Mouse (Mus musculus): ENCODE data around the gene Syne1. TPM values are rescaled to one million over a fixed set of nuclear protein-coding genes. Genes with fewer than 3 reads are reported as not detected.

Syne1 gene
- total RNA-seq, 2 experiments from 2014 or later = 247 to 308 TPM

DNA sequence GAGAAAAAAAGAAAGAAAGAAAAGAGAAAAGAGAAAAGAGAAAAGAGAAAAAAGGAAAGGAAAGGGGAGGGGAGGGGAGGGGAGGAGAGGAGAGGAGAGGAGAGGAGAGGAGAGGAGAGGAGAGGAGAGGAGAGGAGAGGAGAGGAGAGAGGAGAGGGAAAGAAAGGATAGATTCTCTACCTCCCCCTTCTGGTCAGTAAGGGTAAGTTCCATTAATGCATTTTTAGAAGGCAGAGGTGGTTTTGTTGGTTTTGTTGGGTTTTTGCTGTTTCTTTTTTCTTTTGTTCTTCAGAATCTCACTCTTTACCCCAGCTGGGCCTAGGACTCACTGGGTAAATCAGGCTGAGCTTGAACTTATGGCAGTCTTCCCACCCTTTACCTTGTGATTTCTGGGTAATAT lies 214.9 kb downstream of the Syne1 start:
- intact Hi-C loops (cut with DNase I) = no loop called here
- no peak for DNase-seq (ENCODE audit: low spot score in 2 of 2)

DNA sequence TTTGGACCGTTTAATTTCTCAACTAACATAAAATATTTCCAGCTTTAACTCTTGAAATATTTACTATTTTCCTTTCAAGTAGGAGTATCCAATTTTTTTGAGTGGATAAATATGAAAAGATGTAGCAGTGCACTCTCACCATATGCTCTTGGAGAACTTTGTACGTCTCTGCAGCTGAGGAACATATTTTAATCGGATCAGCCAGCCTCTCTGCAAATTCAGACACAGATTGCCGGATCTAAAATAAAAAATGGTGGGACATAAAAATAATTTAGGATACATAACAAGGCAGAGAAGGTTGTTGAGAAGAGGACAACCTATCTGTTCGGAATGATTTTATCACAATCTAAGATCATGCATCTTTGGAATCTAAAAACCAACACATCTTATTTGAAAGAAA lies 218.5 kb downstream of the Syne1 start:
- intact Hi-C loops (cut with DNase I) = no loop called here
- DNase-seq (ENCODE audit: low spot score in 2 of 2) = no peak

DNA sequence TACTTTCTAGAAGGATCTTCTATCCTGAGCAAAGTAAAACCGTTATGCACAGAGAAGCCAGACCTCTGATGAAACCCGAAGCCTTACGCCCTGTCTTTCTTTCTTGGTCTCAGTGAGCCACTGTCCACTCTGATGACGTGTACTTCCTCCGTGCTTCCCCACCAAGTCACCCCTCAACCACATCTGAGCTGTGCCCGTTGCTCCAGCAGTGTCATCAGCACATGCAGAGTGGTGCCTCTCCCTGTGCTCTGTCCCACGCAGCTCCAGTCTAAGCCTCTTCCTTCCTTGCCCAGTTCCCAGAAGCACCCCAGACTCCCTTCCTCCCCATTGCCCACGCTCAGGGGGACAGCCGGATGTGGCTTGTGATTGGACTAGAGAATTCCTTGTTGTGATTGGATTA lies 224.6 kb downstream of the Syne1 start:
- intact Hi-C loops (cut with DNase I) = no loop called here
- no peak for DNase-seq (ENCODE audit: low spot score in 2 of 2)

DNA sequence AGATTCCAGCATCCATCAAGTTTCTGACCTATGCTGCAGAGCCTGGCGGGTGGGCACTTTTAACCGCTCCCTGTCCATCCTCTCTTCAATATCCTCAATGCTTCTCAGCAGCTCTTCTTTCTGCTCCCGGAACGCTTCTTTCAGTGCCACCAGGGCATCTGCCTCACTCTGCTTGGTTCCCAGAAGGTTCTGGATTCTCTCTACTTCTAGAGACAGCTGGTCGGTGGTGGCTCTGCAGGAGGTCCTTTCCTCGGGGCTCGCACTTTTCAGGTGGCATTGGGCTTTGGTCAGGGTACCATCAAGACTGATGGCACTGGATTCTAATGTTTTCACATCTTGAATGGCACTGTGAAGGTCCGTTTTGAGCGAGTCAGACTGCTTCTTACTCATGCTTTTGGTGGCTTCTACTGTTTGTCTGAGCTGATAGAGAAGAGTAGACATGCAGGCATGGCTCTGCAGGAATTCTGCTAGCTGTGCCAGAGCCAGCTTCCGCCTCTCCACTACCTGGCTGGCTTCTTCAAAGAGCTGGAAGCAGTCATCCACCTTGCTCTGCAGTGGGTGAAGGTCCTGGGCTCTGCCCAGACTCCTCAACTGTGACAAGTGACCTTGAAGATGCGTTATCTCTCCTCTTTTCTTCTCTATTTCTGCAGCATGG lies 227.4 kb downstream of the Syne1 start:
- DNase-seq (ENCODE audit: low spot score in 2 of 2) = no peak
- intact Hi-C loops (cut with DNase I) = no loop called here

DNA sequence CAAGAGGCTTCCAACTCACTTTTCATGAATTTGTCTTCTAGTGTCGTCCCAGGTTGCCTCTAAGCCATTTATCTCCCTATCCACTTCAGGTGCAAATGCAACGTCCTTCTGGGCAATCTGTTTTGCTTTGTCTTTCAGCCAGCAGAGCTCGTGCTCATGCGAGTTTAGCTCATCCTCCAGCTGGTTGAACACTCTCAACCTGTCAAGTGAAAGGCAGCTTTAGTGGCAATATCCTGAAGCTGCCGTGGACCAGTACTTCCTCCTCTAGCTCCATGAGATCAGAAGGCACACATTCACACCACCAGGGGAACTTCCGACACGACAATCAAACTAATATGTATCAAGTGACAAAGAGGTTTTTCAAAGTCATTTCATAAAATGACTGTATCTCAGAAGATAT lies 228.7 kb downstream of the Syne1 start:
- intact Hi-C loops (cut with DNase I) = no loop called here

DNA sequence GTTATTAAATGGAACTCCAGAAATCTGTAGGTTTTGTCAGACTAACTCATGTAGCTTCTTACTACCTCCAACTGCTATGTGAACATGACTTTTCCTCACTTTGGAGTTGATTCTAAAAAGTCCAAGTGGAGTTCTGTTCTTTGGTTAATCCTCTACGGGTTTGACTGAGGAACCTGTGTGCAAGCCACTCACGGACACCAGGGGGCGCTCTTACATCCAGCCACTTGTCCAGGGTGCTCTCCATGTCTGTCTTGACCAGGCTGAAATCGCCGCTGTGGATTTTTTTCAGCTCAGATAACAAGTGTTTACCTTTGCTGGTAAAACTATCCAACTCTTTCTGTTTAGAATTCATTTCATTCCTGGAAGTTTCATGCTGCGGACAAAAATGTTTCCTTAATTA lies 233.7 kb downstream of the Syne1 start:
- intact Hi-C loops (cut with DNase I) = no loop called here
- DNase-seq (ENCODE audit: low spot score in 2 of 2) = peak; percentile 67 to 77

More for the DNA sequence above, 228.7 kb downstream of the Syne1 start:
- DNase-seq (ENCODE audit: low spot score in 2 of 2) = no peak

DNA sequence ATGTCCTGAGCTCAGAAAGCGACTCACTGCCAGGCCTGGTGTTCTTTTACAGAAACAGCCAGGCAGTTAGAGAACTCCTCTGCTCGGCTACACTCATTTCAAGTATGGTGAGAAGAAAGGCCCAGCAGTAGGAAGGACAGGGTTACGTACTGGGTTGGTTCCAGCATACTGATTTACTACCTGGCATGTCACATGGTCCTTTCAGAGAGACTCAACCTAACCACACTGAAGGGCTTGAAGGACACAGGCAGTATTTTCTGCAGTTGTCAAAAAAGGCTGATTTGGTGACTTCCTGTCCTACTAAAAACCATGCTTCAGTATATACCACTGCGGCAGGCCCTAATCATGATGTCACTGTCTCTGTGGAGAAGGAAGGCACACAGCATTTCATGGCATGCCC lies 238.8 kb downstream of the Syne1 start:
- DNase-seq (ENCODE audit: low spot score in 2 of 2) = no peak
- intact Hi-C loops (cut with DNase I) = no loop called here

DNA sequence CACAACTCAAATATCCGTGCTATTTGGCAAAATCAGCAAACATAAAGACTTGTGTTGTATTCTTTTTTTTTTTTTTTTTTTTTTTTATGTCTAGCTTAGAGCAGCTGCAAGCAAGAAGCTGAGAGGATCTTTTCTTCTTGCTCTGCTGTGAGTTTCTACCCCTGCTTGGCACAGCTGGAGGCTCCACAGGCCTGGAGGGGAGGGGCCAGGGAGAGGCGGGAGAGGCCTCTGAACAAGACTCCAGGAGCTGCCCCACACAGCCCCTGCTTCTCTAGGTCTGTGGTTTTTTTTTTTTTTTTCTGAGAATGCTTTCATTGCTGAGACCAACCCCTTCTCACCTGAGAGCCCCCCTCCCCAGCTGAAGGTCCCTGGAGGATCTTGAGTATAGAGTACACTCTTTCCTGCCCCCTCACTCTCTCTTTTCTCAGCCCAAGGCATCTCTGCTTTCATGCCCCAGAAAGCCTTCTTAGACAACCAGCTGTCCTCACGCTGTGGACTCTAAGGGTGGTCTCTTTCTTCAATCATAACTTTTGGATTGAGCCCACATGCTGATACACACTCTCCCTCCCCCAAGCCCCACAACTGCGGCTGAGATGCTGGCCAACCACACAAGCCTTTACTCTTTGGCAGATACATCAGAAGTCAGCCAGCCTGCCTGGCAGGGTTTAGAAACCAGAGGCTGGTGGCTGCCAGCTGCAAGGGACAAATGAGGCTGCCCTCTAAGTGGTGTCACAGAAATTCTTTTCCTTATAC lies 241.1 kb downstream of the Syne1 start:
- intact Hi-C loops (cut with DNase I) = no loop called here
- DNase-seq (ENCODE audit: low spot score in 2 of 2) = peak in 1 of 2 experiments; percentile 16

DNA sequence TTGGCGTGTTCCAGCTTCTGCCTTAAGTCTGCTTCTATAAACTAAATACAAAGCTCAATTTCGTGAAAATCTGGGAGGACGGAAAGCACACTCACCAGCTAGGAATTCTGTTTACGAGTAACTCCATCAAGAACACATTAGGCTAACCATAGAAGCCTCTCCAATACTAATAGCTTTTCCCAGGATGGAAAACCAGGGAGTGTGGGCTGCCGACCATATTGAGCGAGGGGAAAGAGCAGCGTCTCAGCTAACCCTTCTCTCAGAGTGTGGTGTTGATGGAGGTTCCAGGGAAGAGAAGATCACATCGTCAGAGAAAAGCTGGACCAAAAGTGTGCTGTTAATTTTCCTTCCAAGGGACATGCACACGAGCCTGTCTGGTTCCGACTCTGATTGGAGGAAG lies 241.9 kb downstream of the Syne1 start:
- intact Hi-C loops (cut with DNase I) = no loop called here

DNA sequence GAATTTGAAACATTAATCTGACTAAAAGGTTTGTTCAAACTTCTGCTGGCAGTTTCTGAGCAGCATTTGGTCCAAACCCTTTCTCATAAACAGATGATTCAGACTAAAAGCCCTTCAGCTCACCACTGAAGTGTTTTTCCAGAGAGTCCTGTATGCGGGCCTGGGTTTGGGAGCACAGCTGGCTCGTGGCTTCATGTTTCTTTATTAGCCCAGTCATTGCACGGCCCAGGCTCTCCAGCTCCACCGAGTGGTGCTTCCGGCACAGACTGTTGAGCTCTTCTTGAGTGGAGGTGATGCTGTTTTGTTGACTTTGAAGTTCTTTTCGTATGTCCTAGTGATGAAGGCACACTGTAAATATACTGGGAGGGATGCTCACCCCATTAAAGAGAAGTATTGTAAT lies 245.7 kb downstream of the Syne1 start:
- no peak for DNase-seq (ENCODE audit: low spot score in 2 of 2)
- intact Hi-C loops (cut with DNase I) = no loop called here

More for the DNA sequence above, 241.9 kb downstream of the Syne1 start:
- no peak for DNase-seq (ENCODE audit: low spot score in 2 of 2)

DNA sequence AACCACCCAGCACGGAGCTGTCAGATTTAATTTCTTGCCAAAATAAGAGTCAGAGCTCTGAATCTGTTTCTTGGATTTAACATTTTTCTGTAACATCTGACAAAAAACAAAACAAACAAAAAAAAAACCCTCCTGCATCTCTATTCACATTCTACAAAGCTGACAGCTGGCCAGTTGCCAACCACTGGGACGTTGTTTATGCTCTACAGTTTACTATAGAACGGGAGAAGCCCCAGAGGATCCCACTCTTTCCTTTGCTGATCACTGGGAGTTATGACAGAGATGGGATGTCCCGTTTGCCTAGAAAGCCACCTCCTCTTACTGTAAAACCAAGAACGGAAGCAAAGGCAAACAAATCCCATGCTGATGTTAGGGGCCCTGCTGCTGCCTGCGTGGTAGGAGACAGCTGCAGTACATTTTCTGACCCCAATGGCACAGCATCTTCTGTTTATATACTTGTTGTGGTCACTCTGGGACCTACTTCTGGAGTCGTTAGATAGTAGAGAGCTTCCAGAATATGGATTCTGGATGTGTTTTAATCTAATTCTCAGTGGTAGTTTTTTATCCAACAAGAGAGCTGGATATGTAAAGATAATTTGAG lies 255.9 kb downstream of the Syne1 start:
- DNase-seq (ENCODE audit: low spot score in 2 of 2) = no peak
- intact Hi-C loops (cut with DNase I) = no loop called here

DNA sequence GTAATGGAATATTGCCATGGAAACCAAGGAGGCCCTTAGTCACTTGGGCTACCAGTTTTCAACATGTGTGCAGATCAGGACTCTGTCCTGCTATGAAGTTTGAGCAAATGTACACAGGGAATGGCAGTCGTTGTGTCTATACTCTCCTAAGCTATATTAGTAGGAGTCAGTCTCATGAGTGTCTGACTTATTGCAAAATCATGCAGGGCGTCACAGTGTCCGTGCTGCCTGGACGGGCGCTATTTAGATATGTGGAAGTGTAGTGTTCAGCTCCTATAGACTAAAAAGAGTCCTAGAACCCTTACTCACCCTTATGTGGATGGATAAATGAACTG lies 261.7 kb downstream of the Syne1 start:
- DNase-seq (ENCODE audit: low spot score in 2 of 2) = no peak
- intact Hi-C loops (cut with DNase I) = no loop called here

DNA sequence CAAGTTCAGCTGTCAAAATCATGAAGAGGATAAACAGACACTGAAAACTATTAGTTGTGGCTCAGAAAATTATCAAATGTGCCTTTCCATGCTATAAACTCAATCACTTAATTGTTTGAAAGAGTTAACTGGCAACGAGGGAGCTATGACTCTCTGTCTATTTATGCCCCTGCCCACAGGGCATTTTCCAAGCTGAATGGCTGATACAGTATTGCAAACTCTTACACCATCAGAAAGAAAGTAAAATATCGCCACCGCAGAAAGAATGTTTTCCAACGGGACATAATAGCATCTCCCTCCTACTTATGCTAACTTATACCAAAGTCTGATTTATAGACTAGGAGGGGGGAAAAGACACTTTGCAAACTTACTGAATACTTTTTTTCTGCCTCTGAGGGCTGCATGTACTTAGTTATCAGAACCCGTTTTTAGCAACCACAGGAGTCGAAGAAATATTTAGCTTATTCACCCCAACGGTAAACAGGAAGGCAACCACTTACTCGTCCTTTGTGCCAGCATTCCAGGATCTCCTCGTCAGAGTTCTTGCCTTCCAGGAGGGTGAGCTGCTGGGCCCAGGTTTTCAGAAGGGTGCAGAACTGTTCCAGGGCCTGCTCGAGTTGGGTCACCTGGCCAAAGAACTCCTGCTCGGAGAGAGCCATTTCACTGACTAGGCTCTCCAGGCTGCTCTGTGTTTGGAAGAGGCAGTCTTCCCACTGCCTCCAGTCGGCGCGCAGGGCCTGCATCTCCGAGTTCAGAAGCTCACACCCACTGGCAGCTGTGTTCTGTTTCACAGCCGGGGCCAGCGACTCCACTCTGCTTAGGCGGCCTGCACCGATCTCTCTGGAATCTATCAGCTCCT lies 262.3 kb downstream of the Syne1 start:
- intact Hi-C loops (cut with DNase I) = no loop called here

DNA sequence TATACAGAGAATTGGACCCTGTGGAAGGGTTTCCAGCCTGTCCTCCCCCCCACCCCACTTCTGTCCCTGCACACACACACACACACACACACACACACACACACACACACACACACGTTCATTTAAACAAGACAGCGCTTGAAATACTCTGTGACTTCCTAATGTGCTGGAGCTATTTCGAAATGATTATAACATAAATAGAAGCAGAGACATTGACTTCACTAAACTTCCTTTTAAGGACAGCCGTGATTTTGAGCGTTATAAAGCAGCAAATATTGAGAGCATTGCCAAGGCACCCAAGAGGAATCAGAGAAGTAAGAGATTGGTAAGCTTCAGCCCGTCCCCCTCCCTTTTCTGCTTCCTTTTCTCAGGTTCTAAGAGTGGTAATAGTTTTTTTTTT lies 263.0 kb downstream of the Syne1 start:
- intact Hi-C loops (cut with DNase I) = no loop called here

More for the DNA sequence above, 262.3 kb downstream of the Syne1 start:
- DNase-seq (ENCODE audit: low spot score in 2 of 2) = peak; percentile 40 to 42

DNA sequence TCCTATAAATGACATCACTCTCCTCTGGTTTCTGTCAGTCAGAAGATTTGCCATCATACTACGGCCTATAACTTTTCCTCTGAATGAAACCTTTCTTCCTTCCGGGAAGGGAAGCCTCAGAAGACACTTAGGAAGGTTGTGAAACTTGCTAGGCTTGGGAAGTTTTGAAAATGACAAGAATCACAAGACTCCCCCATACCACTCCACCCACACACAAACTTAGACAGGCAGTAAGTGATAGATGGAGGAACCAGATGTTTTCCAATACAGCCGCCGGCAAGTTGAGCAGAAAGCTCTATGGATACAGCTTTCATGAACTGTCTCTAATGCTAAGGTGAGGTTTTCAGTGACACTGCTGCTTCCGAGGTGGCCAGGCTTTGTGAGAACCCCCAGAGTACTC lies 275.5 kb downstream of the Syne1 start:
- intact Hi-C loops (cut with DNase I) = no loop called here
- DNase-seq (ENCODE audit: low spot score in 2 of 2) = no peak

More for the DNA sequence above, 263.0 kb downstream of the Syne1 start:
- DNase-seq (ENCODE audit: low spot score in 2 of 2) = no peak

DNA sequence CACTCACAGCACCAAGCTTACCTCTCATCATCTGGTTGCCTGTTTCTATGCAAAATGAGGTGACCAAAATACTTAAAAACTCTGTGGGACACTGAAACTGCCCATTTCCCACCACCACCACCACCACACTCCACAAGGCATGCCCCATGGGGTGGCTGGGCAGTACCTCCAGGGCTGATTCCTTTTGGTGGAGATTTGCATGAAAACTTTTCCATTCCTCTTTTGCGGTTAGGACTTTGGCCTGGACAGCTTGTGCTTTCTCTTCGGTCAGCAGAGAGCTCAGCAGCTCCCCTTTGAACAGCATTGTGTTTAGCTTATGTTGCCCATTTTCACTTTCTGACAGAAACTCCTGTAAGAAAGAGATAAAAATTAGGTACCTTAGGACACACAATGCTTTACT lies 280.6 kb downstream of the Syne1 start:
- no peak for DNase-seq (ENCODE audit: low spot score in 2 of 2)
- intact Hi-C loops (cut with DNase I) = no loop called here

DNA sequence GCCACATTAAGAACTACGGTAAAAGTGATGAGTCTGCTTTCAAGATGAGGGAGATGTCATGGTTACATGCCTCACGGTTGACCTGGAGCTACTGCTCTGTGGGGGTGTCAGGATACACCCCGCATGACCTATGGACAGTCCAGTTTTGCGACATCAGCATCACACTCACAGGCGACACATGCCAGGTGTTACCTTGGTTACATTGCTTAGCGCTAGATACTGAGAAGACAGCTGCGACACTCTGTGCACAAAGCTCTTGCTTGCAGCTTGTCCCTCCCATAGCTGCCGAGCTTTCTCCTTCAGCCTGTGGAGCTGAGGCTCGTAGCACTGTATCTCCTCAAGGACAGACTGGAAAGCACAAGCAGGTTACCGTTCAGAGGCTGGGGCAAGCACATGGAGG lies 286.9 kb downstream of the Syne1 start:
- intact Hi-C loops (cut with DNase I) = no loop called here
- DNase-seq (ENCODE audit: low spot score in 2 of 2) = peak; percentile 38 to 49

DNA sequence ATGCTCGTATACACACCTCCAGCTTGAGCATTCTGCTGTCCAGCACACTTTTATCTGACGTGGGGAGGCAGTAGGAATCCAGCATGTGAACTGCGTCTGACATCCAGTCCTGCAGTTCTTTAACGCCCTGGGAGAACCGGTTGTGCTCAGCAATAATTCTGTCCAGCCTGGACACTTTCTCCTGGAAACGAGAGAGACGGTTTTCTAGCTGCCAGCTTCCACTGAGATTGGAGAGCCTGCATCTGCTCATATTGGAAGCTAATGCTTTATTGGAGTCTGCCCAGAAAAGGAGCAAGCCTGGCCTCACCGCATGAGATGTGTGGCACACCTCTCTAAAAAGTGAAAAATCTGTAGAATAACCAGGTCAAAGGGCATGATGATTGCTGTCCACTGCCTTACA lies 288.6 kb downstream of the Syne1 start:
- intact Hi-C loops (cut with DNase I) = no loop called here
- no peak for DNase-seq (ENCODE audit: low spot score in 2 of 2)

DNA sequence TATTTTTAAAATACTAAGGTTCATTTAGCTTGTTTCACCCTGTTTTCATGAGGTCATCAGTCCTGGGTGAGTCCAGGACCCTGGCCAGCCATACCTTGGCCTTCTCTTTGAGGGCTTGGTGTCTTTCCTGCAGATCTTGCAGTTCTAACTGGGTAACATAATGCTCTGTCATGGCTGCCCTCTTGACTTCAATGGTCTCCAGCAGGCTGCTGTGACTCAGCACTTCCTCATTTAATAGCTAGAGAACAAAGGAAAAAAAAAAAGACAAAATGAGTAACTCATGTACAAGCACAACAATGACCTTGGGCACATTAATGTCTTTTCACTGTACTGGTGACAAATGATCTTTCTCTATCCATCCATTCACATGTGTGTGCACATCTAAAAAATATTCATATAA lies 294.6 kb downstream of the Syne1 start:
- DNase-seq (ENCODE audit: low spot score in 2 of 2) = no peak
- intact Hi-C loops (cut with DNase I) = no loop called here

DNA sequence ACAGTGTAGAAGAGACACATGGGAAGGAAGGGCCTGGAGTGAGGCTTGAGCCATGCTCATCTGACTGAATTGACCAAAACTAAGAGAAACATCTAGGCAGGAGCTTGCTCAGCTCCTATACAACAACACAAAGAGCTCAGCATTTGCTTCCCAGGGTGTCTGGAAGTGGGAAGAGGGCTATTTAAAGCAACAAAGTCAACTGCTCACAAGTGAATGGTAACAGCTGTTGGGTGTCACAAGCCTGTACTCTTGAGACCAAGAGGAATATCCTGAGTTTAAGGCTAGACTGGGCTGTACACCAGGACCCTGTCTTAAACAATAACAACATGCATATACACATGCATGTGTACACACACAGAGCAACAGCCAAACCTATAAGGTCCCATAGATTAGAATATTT lies 297.5 kb downstream of the Syne1 start:
- intact Hi-C loops (cut with DNase I) = no loop called here
- DNase-seq (ENCODE audit: low spot score in 2 of 2) = no peak

All from left cerebral cortex, postnatal 14 days (tissue).